Mouse (Mus musculus) cerebellum, adult 2 months (tissue): ENCODE results near the gene Nyap1.

ENCODE experiments used
- CTCF ChIP-seq: fragments of 200-500 bp; IDR thresholded peaks from 2 replicates; pipeline ENCODE4 v1.5.1; 2011; ENCODE audit warnings: low read depth, mild to moderate bottlenecking, control low read depth, low read length, moderate library complexity, borderline replicate concordance; ENCODE audit not compliant: insufficient read depth
- POLR2A ChIP-seq: fragments of 200-500 bp; IDR thresholded peaks from 2 replicates; pipeline ENCODE4 v1.6.1; 2011; ENCODE audit warnings: low read length, control low read depth, borderline replicate concordance; ENCODE audit not compliant: insufficient read depth

DNA sequence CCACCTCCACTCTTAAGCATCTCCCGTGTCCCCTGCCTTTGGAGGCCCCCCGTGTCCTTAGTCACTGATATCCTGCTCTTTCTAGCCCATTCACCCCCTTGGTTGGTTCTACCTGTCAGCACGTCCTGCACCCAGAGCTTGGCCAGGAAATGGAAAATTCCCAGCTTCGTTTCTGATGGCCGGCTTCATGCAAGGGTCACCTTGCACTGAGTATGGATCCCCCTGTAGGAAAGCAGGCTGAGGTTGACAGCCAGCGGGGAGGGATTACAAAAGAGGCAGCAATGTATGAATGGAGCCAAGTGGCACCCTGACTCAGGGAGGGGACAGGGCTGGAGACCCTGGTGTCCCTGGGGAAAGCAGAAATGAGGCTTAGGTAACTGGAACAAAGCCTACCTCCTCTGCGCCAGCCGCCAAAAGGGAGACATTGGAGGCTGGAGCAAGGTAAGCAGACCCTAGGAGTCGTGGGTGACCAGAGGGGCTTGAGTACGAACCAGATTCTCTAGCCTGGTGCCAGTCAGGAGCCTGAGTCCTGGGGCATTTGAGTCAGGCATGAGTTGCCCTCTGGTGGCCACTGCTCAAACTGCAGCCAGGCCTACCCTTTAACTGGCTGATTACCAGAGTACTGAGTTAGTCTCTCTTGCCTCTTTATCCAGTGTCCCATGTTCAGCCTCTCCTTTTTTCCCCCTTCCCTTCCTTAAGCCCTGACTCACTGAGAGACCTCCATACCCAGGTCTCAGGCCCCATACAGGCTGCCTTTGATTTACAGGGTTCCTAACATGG lies 15.7 kb upstream of the Nyap1 start:
- TF ChIP-seq POLR2A, result no peak
- TF ChIP-seq CTCF, result peak; percentile 97
